Mouse (Mus musculus): ENCODE data around the gene Hint1. TPM values are rescaled to one million over a fixed set of nuclear protein-coding genes. Genes with fewer than 3 reads are reported as not detected.

Gene Hint1
- polyA plus RNA-seq, 1 experiment = 1,165 TPM

- TF ChIP-seq CTCF (IDR thresholded peaks at IDR 0.05; ENCODE audit: control insufficient read depth, insufficient read depth, insufficient read length) (no peak), MYOD1 (IDR thresholded peaks at IDR 0.05; ENCODE audit: control insufficient read depth, insufficient read length, low read depth) (peak; percentile 76)
- no peaks in the 10 kb centered on the region for H3K79me2 ChIP-seq (ENCODE audit: control insufficient read depth, insufficient read depth)
These were observed 14.9 kb downstream of the Hint1 start for GRCm38 (mm10) chr11:54881051-54881474.

GRCm38 (mm10) chr11:54882671-54883070 is 16.5 kb downstream of the Hint1 start:
- Histone ChIP-seq H3K36me3 (ENCODE audit: control insufficient read depth, insufficient read depth) (no peaks in the 10 kb centered on the region), H3K79me3 (ENCODE audit: low read depth) (no peaks in the 10 kb centered on the region), H3K79me2 (ENCODE audit: control insufficient read depth, insufficient read depth) (no peaks in the 10 kb centered on the region), H3K4me3 (ENCODE audit: insufficient read depth, poor library complexity, severe bottlenecking) (no peak overlapping the region), H3ac (ENCODE audit: control insufficient read depth, insufficient read length, low read depth) (no peak overlapping the region), H3K27me3 (ENCODE audit: control insufficient read depth, insufficient read depth, insufficient read length) (no peaks in the 10 kb centered on the region)
- TF ChIP-seq USF1 (IDR thresholded peaks at IDR 0.05; ENCODE audit: low read depth) = no peak
- no peak for TF ChIP-seq FOSL1 (IDR thresholded peaks at IDR 0.05; ENCODE audit: insufficient read depth, low read length, poor library complexity, severe bottlenecking)
- no peak for TF ChIP-seq CTCF (IDR thresholded peaks at IDR 0.05; ENCODE audit: control insufficient read depth, insufficient read depth, insufficient read length)
- no peak for TF ChIP-seq MYOG (IDR thresholded peaks at IDR 0.05; ENCODE audit: control insufficient read depth, extremely low read depth, insufficient read length)
- no peak for TF ChIP-seq CEBPB (IDR thresholded peaks at IDR 0.05; ENCODE audit: low read depth)
- no peak for TF ChIP-seq MAX (IDR thresholded peaks at IDR 0.05)
- no peak for TF ChIP-seq MYOD1 (IDR thresholded peaks at IDR 0.05; ENCODE audit: control insufficient read depth, insufficient read length, low read depth)

More at GRCm38 (mm10) chr11:54881051-54881474, 14.9 kb downstream of the Hint1 start:
- no peak overlapping the region for H3ac ChIP-seq (ENCODE audit: control insufficient read depth, insufficient read length, low read depth)
- H3K79me3 ChIP-seq (ENCODE audit: low read depth) = no peaks in the 10 kb centered on the region
- no peaks in the 10 kb centered on the region for H3K36me3 ChIP-seq (ENCODE audit: control insufficient read depth, insufficient read depth)
- H3K27me3 ChIP-seq (ENCODE audit: control insufficient read depth, insufficient read depth, insufficient read length) = no peaks in the 10 kb centered on the region
- H3K4me3 ChIP-seq (ENCODE audit: insufficient read depth, poor library complexity, severe bottlenecking) = no peak overlapping the region

GRCm38 (mm10) chr11:54884197-54884828 is 18.1 kb downstream of the Hint1 start:
- no peaks in the 10 kb centered on the region for H3K79me2 ChIP-seq (ENCODE audit: control insufficient read depth, insufficient read depth)
- TF ChIP-seq USF1 (IDR thresholded peaks at IDR 0.05; ENCODE audit: low read depth) (no peak), CEBPB (IDR thresholded peaks at IDR 0.05; ENCODE audit: low read depth) (no peak), MAX (IDR thresholded peaks at IDR 0.05) (no peak), MYOD1 (IDR thresholded peaks at IDR 0.05; ENCODE audit: control insufficient read depth, insufficient read length, low read depth) (no peak), CTCF (IDR thresholded peaks at IDR 0.05; ENCODE audit: control insufficient read depth, insufficient read depth, insufficient read length) (no peak), FOSL1 (IDR thresholded peaks at IDR 0.05; ENCODE audit: insufficient read depth, low read length, poor library complexity, severe bottlenecking) (no peak), MYOG (IDR thresholded peaks at IDR 0.05; ENCODE audit: control insufficient read depth, extremely low read depth, insufficient read length) (no peak)

GRCm38 (mm10) chr11:54884937-54885336 is 18.8 kb downstream of the Hint1 start:
- Histone ChIP-seq H3K27me3 (ENCODE audit: control insufficient read depth, insufficient read depth, insufficient read length) (no peaks in the 10 kb centered on the region), H3K36me3 (ENCODE audit: control insufficient read depth, insufficient read depth) (no peaks in the 10 kb centered on the region), H3K79me3 (ENCODE audit: low read depth) (no peaks in the 10 kb centered on the region), H3K4me3 (ENCODE audit: insufficient read depth, poor library complexity, severe bottlenecking) (no peak overlapping the region), H3K79me2 (ENCODE audit: control insufficient read depth, insufficient read depth) (no peaks in the 10 kb centered on the region), H3ac (ENCODE audit: control insufficient read depth, insufficient read length, low read depth) (no peak overlapping the region)
- no peak for TF ChIP-seq CEBPB (IDR thresholded peaks at IDR 0.05; ENCODE audit: low read depth)
- no peak for TF ChIP-seq USF1 (IDR thresholded peaks at IDR 0.05; ENCODE audit: low read depth)
- no peak for TF ChIP-seq MYOD1 (IDR thresholded peaks at IDR 0.05; ENCODE audit: control insufficient read depth, insufficient read length, low read depth)
- no peak for TF ChIP-seq FOSL1 (IDR thresholded peaks at IDR 0.05; ENCODE audit: insufficient read depth, low read length, poor library complexity, severe bottlenecking)
- TF ChIP-seq MYOG (IDR thresholded peaks at IDR 0.05; ENCODE audit: control insufficient read depth, extremely low read depth, insufficient read length) = no peak
- no peak for TF ChIP-seq MAX (IDR thresholded peaks at IDR 0.05)
- no peak for TF ChIP-seq CTCF (IDR thresholded peaks at IDR 0.05; ENCODE audit: control insufficient read depth, insufficient read depth, insufficient read length)

More at GRCm38 (mm10) chr11:54884197-54884828, 18.1 kb downstream of the Hint1 start:
- H3K4me3 ChIP-seq (ENCODE audit: insufficient read depth, poor library complexity, severe bottlenecking) = no peak overlapping the region
- no peaks in the 10 kb centered on the region for H3K27me3 ChIP-seq (ENCODE audit: control insufficient read depth, insufficient read depth, insufficient read length)
- no peaks in the 10 kb centered on the region for H3K36me3 ChIP-seq (ENCODE audit: control insufficient read depth, insufficient read depth)
- H3K79me3 ChIP-seq (ENCODE audit: low read depth) = no peaks in the 10 kb centered on the region
- no peak overlapping the region for H3ac ChIP-seq (ENCODE audit: control insufficient read depth, insufficient read length, low read depth)

GRCm38 (mm10) chr11:54885406-54885805 is 19.2 kb downstream of the Hint1 start:
- TF ChIP-seq MAX (IDR thresholded peaks at IDR 0.05) (no peak), MYOG (IDR thresholded peaks at IDR 0.05; ENCODE audit: control insufficient read depth, extremely low read depth, insufficient read length) (no peak), CEBPB (IDR thresholded peaks at IDR 0.05; ENCODE audit: low read depth) (no peak), FOSL1 (IDR thresholded peaks at IDR 0.05; ENCODE audit: insufficient read depth, low read length, poor library complexity, severe bottlenecking) (no peak), USF1 (IDR thresholded peaks at IDR 0.05; ENCODE audit: low read depth) (no peak), CTCF (IDR thresholded peaks at IDR 0.05; ENCODE audit: control insufficient read depth, insufficient read depth, insufficient read length) (no peak), MYOD1 (IDR thresholded peaks at IDR 0.05; ENCODE audit: control insufficient read depth, insufficient read length, low read depth) (no peak)
- Histone ChIP-seq H3K79me2 (ENCODE audit: control insufficient read depth, insufficient read depth) (no peaks in the 10 kb centered on the region), H3K27me3 (ENCODE audit: control insufficient read depth, insufficient read depth, insufficient read length) (no peaks in the 10 kb centered on the region), H3K36me3 (ENCODE audit: control insufficient read depth, insufficient read depth) (no peaks in the 10 kb centered on the region), H3ac (ENCODE audit: control insufficient read depth, insufficient read length, low read depth) (no peak overlapping the region), H3K4me3 (ENCODE audit: insufficient read depth, poor library complexity, severe bottlenecking) (no peak overlapping the region), H3K79me3 (ENCODE audit: low read depth) (no peaks in the 10 kb centered on the region)

- no peak overlapping the region for H3K4me3 ChIP-seq (ENCODE audit: insufficient read depth, poor library complexity, severe bottlenecking)
- H3ac ChIP-seq (ENCODE audit: control insufficient read depth, insufficient read length, low read depth) = no peak overlapping the region
- no peaks in the 10 kb centered on the region for H3K36me3 ChIP-seq (ENCODE audit: control insufficient read depth, insufficient read depth)
- H3K79me3 ChIP-seq (ENCODE audit: low read depth) = no peaks in the 10 kb centered on the region
- no peaks in the 10 kb centered on the region for H3K27me3 ChIP-seq (ENCODE audit: control insufficient read depth, insufficient read depth, insufficient read length)
- H3K79me2 ChIP-seq (ENCODE audit: control insufficient read depth, insufficient read depth) = no peaks in the 10 kb centered on the region
- TF ChIP-seq CEBPB (IDR thresholded peaks at IDR 0.05; ENCODE audit: low read depth) (no peak), CTCF (IDR thresholded peaks at IDR 0.05; ENCODE audit: control insufficient read depth, insufficient read depth, insufficient read length) (no peak), USF1 (IDR thresholded peaks at IDR 0.05; ENCODE audit: low read depth) (no peak), MYOD1 (IDR thresholded peaks at IDR 0.05; ENCODE audit: control insufficient read depth, insufficient read length, low read depth) (no peak), FOSL1 (IDR thresholded peaks at IDR 0.05; ENCODE audit: insufficient read depth, low read length, poor library complexity, severe bottlenecking) (no peak), MAX (IDR thresholded peaks at IDR 0.05) (no peak), MYOG (IDR thresholded peaks at IDR 0.05; ENCODE audit: control insufficient read depth, extremely low read depth, insufficient read length) (no peak)
These were observed 21.7 kb downstream of the Hint1 start for GRCm38 (mm10) chr11:54887927-54888326.

Data from C2C12 (cell line).